8 mouse cellular contexts compared by ENCODE assay signal in the genomic region with DNA sequence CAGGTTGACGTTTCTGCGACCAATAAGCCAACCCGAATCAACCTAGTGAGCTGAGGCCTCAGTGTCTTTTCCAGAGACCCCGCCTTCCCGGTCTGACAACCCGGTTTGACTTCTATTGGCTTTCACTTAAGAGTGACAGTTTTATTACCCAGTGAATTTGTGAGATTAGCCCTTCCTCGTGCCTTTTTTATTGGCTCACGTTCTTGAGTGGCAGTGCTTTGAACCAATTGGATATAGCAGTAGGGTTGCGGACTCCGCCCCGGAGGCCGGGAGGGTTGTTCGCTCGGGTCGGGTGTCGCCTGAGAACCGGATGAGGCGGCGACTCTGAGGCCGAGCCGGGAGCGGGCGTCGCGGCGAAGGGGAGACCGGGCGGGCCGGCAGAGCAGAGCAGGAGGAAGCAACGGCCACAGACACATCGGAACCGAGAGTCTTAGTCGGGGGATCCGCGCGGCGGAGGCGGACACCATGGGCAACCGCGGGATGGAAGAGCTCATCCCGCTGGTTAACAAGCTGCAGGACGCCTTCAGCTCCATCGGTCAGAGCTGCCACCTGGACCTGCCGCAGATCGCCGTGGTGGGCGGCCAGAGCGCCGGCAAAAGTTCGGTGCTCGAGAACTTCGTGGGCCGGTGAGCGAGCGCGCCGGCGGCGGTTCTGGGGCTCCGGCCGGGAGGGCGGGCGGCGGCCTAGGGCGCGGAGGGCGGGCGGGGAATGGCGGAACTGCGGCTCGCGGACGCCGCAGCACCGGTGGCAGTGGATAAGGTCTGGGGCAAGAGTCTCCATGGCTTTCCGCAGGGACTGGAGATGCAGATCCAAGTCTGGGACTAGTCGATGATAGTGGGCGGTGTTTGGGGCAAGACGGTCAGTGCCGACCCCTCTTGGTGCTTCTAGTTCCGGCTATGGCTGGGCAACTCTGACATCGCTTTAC. TPM values are rescaled to one million over a fixed set of nuclear protein-coding genes. Genes with fewer than 3 reads are reported as not detected.
DNase-seq lines count a peak whose midpoint lies in the region; ATAC-seq and TF ChIP-seq lines count a peak whose summit lies in the region.

A gene (plus strand): TSS at position 278 of the 925 bp plus-strand sequence.

- no peak within 1 kb of the TSS for H3K27ac ChIP-seq in ES-Bruce4 (ENCODE audit: insufficient read depth, low read length)
- H3K27ac ChIP-seq in forebrain, embryonic 13.5 days = peak within 1 kb of the TSS; percentile 65
- peak within 1 kb of the TSS; percentile 94 for H3K27ac ChIP-seq in liver, postnatal 0 days (ENCODE audit: low read depth)
- peak within 1 kb of the TSS; percentile 79 for H3K27ac ChIP-seq in neural tube, embryonic 14.5 days (ENCODE audit: low read depth, low read length)

- peak; percentile 99 to 100 for DNase-seq in heart, postnatal 10 days
- DNase-seq in large intestine, adult 2 months (ENCODE audit: low read depth, low spot score) = peak; percentile 100
- peak; percentile 97 for DNase-seq in liver, postnatal 0 days
- DNase-seq in testis, postnatal 10 days (ENCODE audit: low spot score) = peak; percentile 95

- H3K36me3 ChIP-seq in ES-Bruce4 (ENCODE audit: control insufficient read depth, insufficient read depth, low read length, poor library complexity, severe bottlenecking) = peaks cover 3% of the 10 kb centered on the region; the same call in 1 of the 2 replicates
- H3K36me3 ChIP-seq in forebrain, embryonic 13.5 days (ENCODE audit: poor library complexity, severe bottlenecking) = peaks cover 17% of the 10 kb centered on the region
- H3K36me3 ChIP-seq in liver, postnatal 0 days (replicated peaks; ENCODE audit: insufficient read depth, low read length) = peaks cover 11% of the 10 kb centered on the region
- H3K36me3 ChIP-seq in neural tube, embryonic 14.5 days (ENCODE audit: control insufficient read depth, insufficient read depth, low read length) = peaks cover 8% of the 10 kb centered on the region; the same call in 1 of the 2 replicates

- no peaks in the 10 kb centered on the region for H3K9me3 ChIP-seq in ES-Bruce4 (replicated peaks; ENCODE audit: control insufficient read depth, insufficient read depth, low read length, poor library complexity, severe bottlenecking)
- H3K9me3 ChIP-seq in forebrain, embryonic 13.5 days (replicated peaks) = no peaks in the 10 kb centered on the region
- no peaks in the 10 kb centered on the region for H3K9me3 ChIP-seq in liver, postnatal 0 days (ENCODE audit: low read length)
- H3K9me3 ChIP-seq in neural tube, embryonic 14.5 days (ENCODE audit: control insufficient read depth, low read length) = no peaks in the 10 kb centered on the region

- intact Hi-C loops in heart, postnatal 10 days (cut with DNase I) = loop anchor here (2.0 kb wide), 1 partner anchor 38 kb away; no protein-coding TSS in a partner anchor

- peak; percentile 67 for TF ChIP-seq POLR2A in ES-Bruce4 (IDR thresholded peaks at IDR 0.05; ENCODE audit: insufficient read depth, low read length)

- peak within 1 kb of the TSS; percentile 77 for H3K4me3 ChIP-seq in ES-Bruce4 (ENCODE audit: low read depth, low read length)
- peak within 1 kb of the TSS; percentile 82 for H3K4me3 ChIP-seq in forebrain, embryonic 13.5 days
- H3K4me3 ChIP-seq in liver, postnatal 0 days (ENCODE audit: low read depth, low read length) = peak within 1 kb of the TSS; percentile 96
- peak within 1 kb of the TSS; percentile 88 for H3K4me3 ChIP-seq in neural tube, embryonic 14.5 days (ENCODE audit: low read depth, low read length)

- H3K4me2 ChIP-seq in forebrain, embryonic 13.5 days = peak within 1 kb of the TSS; percentile 97
- peak within 1 kb of the TSS; percentile 94 for H3K4me2 ChIP-seq in liver, postnatal 0 days (ENCODE audit: low read depth, low read length)
- peak within 1 kb of the TSS; percentile 94 for H3K4me2 ChIP-seq in neural tube, embryonic 14.5 days (ENCODE audit: low read depth, low read length)

- WGBS in forebrain, embryonic 13.5 days = under 1% methylated on average over 80 of the region's 82 CpGs
- WGBS in large intestine, adult 2 months = under 1% methylated on average over 82 of the region's 82 CpGs
- WGBS in liver, postnatal 0 days (ENCODE audit: insufficient replicate concordance) = under 1% methylated on average over 71 of the region's 82 CpGs
- WGBS in neural tube, embryonic 14.5 days = under 1% methylated on average over 82 of the region's 82 CpGs

- peak within 1 kb of the TSS; percentile 93 for H3K9ac ChIP-seq in ES-Bruce4 (ENCODE audit: low read depth, poor library complexity, severe bottlenecking)
- H3K9ac ChIP-seq in forebrain, embryonic 13.5 days = peak within 1 kb of the TSS; percentile 89
- H3K9ac ChIP-seq in liver, postnatal 0 days (replicated peaks) = peak within 1 kb of the TSS; percentile 99
- H3K9ac ChIP-seq in neural tube, embryonic 14.5 days (replicated peaks; ENCODE audit: low read depth, low read length) = peak within 1 kb of the TSS; percentile 85

- H3K4me1 ChIP-seq in ES-Bruce4 (ENCODE audit: control insufficient read depth, insufficient read depth, low read length) = no peaks in the 10 kb centered on the region
- H3K4me1 ChIP-seq in forebrain, embryonic 13.5 days = peaks cover 45% of the 10 kb centered on the region
- peaks cover 36% of the 10 kb centered on the region for H3K4me1 ChIP-seq in liver, postnatal 0 days (ENCODE audit: insufficient read depth)
- H3K4me1 ChIP-seq in neural tube, embryonic 14.5 days (ENCODE audit: control insufficient read depth, insufficient read depth, low read length) = peaks cover 22% of the 10 kb centered on the region

- no peaks in the 10 kb centered on the region for H3K27me3 ChIP-seq in ES-Bruce4 (ENCODE audit: control insufficient read depth, insufficient read depth, low read length, poor library complexity, severe bottlenecking)
- H3K27me3 ChIP-seq in forebrain, embryonic 13.5 days = no peaks in the 10 kb centered on the region
- no peaks in the 10 kb centered on the region for H3K27me3 ChIP-seq in liver, postnatal 0 days (ENCODE audit: insufficient read depth, low read length)
- no peaks in the 10 kb centered on the region for H3K27me3 ChIP-seq in neural tube, embryonic 14.5 days (ENCODE audit: control insufficient read depth, insufficient read depth, low read length)

- no peak for TF ChIP-seq CTCF in ES-Bruce4 (IDR thresholded peaks at IDR 0.05; ENCODE audit: low read depth, low read length)
- TF ChIP-seq CTCF in liver, postnatal 0 days (IDR thresholded peaks at IDR 0.05; ENCODE audit: low read depth) = no peak

- peak; percentile 98 for ATAC-seq in cerebellum, adult (ENCODE audit: insufficient number of reproducible peaks, low FRiP score, low TSS enrichment)
- ATAC-seq in forebrain, embryonic 13.5 days = peak; percentile 99
- ATAC-seq in liver, postnatal 0 days = peak; percentile 97
- ATAC-seq in neural tube, embryonic 14.5 days (ENCODE audit: low read depth) = peak; percentile 98

- no peak for TF ChIP-seq EP300 in ES-Bruce4 (IDR thresholded peaks at IDR 0.05; ENCODE audit: insufficient read depth, low read depth, low read length)
- TF ChIP-seq EP300 in liver, postnatal 0 days (IDR thresholded peaks at IDR 0.05; ENCODE audit: low read depth) = peak; percentile 87

RNA-seq across cellular contexts. Expression of the gene that starts here (rescaled TPM):
- polyA plus RNA-seq in ES-Bruce4 (2011; ENCODE audit: insufficient read depth, insufficient read length, low read depth, missing spikeins) = 86.2 and 88.6 TPM in 2 replicates
- 71.8 and 72.4 TPM in 2 replicates for polyA plus RNA-seq in forebrain, embryonic 13.5 days (2015; fragmentation: Nextera tagmentation; extraction: Ambion mirVana)
- total RNA-seq in heart, postnatal 10 days (2021) = 10 to 100 TPM; 90.0 to 90.6 TPM
- polyA plus RNA-seq in large intestine, adult 2 months (2012; rRNA removed) = 161 and 217 TPM in 2 replicates
- polyA plus RNA-seq in liver, postnatal 0 days (2015; fragmentation: Nextera tagmentation; extraction: Ambion mirVana) = 29.5 and 35.2 TPM in 2 replicates
- 53.1 and 59.4 TPM in 2 replicates for polyA plus RNA-seq in neural tube, embryonic 14.5 days (2014; fragmentation: Nextera tagmentation; extraction: Ambion mirVana)
